Mouse (Mus musculus): ENCODE data around the gene Gm10118. TPM values are rescaled to one million over a fixed set of nuclear protein-coding genes. Genes with fewer than 3 reads are reported as not detected.

Gene Gm10118
- total RNA-seq (2021) = 1 to 10 TPM; 8.7 to 9.1 TPM

- DNase-seq (ENCODE audit: low spot score in 2 of 2) = no peak
- intact Hi-C loops (cut with DNase I) = no loop called here
Observed at GRCm38 (mm10) chr10:63927334-63927733, at the start of gene Gm10118. Gm10118 (minus strand) TSS chr10:63927434.

DNA sequence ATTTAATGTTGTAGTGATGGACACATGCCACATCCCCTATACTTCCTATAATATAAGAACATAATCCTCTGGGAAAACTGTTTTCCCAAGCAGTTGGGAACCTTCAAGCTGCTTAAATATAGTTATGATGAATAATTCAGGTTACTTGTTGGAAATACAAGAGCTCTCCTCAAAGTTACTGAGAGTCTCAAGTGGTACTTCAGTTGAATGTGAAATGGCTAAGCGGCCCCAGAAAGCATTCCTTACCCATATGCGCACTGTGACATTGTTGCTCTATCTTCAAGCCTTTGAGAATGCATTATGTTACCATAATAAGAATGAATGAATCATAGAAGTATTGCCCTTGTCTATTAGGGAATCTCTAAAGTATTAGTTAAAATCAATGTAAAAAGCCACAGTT, 45.1 kb upstream of the Gm10118 start:
- DNase-seq (ENCODE audit: low spot score in 2 of 2) = no peak
- intact Hi-C loops (cut with DNase I) = no loop called here

DNA sequence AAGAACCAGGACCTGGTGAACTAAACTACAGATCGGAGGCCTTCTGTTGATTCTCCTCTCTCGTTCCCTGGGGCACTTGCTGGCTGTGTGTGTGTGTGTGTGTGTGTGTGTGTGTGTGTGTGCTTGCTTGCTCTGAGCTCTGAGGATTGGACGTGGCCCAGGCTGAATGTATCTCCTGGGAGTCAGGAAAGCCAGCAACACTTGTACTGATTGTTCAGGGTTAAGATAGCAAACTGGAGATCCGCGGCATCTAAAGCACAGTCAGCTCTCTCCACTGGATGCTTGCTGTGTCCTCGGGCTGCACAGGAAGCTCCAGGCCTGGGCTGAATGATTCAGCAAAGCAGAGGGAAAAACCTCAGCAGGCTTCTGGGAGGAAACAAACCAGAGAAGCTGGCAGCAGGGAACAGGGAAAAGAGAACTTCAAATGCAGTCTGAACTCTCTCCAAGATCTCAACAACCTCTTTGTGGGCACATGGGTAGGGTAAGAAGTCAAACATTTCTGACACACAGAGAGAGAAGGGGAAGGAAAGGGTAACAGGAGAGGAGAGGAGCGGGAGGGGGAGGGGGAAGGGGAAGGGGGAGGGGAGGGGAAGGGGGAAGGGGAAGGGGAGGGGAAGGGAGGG, 27.2 kb upstream of the Gm10118 start:
- peak in 1 of 2 experiments; percentile 45 for DNase-seq (ENCODE audit: low spot score in 2 of 2)
- intact Hi-C loops (cut with DNase I) = no loop called here

DNA sequence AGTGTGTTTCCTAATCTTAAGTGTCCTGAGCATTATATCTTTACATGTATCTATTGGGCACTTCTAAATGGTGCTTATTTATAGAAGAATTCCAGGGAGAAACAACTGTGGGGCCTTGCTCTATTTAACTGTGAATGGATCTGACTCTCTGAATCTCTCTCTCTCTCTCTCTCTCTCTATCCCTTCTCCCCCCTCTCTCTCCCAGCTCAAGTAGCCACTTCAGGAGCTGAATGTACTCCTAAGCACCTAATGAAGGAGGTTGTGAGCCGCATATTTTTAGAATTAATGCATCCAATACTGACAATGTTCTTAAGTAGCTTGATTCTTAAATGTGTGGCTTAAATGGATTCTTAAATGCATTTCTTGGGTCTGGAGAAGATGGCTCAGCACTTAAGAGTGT, 24.2 kb upstream of the Gm10118 start:
- DNase-seq (ENCODE audit: low spot score in 2 of 2) = no peak
- intact Hi-C loops (cut with DNase I) = no loop called here

- intact Hi-C loops (cut with DNase I) = no loop called here
- peak in 1 of 2 experiments; percentile 23 for DNase-seq (ENCODE audit: low spot score in 2 of 2)
Observed at GRCm38 (mm10) chr10:63950867-63951266, 23.6 kb upstream of the Gm10118 start.

GRCm38 (mm10) chr10:63947266-63947665, 20.0 kb upstream of the Gm10118 start:
- DNase-seq (ENCODE audit: low spot score in 2 of 2) = peak; percentile 43 to 77
- intact Hi-C loops (cut with DNase I) = no loop called here

GRCm38 (mm10) chr10:63945534-63945933, 18.3 kb upstream of the Gm10118 start:
- DNase-seq (ENCODE audit: low spot score in 2 of 2) = no peak
- intact Hi-C loops (cut with DNase I) = no loop called here

DNA sequence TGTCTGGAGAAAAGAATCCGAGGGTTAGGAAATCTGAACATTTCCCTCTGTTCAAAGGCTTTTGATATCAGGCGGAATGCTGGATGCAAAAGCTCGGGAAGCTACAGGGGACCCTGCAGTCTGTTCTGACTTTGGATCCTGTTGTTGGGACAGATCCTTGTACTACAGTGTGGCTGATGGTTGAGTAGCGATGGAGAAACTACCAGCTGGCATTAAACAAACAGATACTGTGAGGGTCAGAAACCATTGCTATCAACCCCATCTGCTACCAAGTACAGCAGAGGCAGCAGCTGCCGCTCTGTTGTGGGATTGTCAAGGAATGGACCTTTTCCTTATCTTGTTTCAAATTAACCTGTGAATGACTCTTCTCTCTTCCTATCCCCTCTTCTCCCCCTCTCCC, 6.7 kb upstream of the Gm10118 start:
- intact Hi-C loops (cut with DNase I) = no loop called here
- DNase-seq (ENCODE audit: low spot score in 2 of 2) = no peak

- no peak for DNase-seq (ENCODE audit: low spot score in 2 of 2)
- intact Hi-C loops (cut with DNase I) = no loop called here
Observed at GRCm38 (mm10) chr10:63908878-63909277, 18.4 kb downstream of the Gm10118 start.

DNA sequence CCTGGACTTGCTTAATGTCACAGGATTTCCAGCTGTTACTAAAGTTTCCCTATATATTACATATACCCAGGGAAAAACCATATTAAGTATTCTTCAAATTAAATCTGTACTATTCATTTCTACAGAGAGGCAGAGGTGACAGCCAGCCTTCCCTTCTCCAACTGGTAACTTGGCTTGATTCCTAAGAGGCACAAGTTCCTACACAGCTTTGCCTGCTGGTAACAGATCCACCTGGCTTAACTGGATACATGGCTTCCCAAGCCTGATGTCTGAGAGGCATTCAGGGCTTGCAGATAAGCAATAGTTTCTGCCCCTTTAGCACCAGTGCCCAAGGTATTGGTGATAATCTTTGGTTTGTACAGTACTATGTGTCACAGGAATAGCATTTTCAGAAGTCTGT, 27.3 kb downstream of the Gm10118 start:
- no peak for DNase-seq (ENCODE audit: low spot score in 2 of 2)
- intact Hi-C loops (cut with DNase I) = loop anchor here (10.0 kb wide), 1 partner anchor 315 kb away; no protein-coding TSS in a partner anchor

DNA sequence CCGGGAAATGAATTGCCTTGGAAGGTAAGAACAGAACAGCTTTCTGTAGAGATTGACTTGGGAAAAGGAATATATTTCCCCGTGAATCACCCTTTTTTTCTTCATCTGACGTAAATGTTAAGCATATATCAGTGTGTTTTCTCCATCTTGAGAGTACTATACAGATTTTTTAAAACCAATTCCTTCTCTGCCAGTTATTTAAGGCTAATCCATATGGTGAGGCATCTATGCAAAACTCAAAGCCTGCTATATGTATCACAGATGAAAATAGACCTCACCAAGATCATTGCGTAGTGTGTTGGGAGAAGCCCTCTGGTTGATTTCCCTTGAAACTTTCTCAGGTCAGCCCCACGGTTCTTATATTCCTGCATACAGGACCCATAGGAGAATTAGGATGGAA, 32.6 kb downstream of the Gm10118 start:
- intact Hi-C loops (cut with DNase I) = loop anchor here (10.0 kb wide), 1 partner anchor 310 kb away; no protein-coding TSS in a partner anchor
- DNase-seq (ENCODE audit: low spot score in 2 of 2) = peak in 1 of 2 experiments; percentile 57

GRCm38 (mm10) chr10:63886449-63887088, 40.7 kb downstream of the Gm10118 start:
- intact Hi-C loops (cut with DNase I) = no loop called here
- peak in 1 of 2 experiments; percentile 21 for DNase-seq (ENCODE audit: low spot score in 2 of 2)

- intact Hi-C loops (cut with DNase I) = no loop called here
- DNase-seq (ENCODE audit: low spot score in 2 of 2) = peak in 1 of 2 experiments; percentile 34
Observed at GRCm38 (mm10) chr10:63880462-63880903, 46.8 kb downstream of the Gm10118 start.

Other genes with a start within 250 kb of the Gm10118 start
- gene Lrrtm3, start 162.8 kb upstream of the Gm10118 start, total RNA-seq (2021) = 10 to 100 TPM; 75.3 to 82.2 TPM